19 mouse cellular contexts compared by ENCODE assay signal in genomic region chr12:91833939-91834333, GRCm38 (mm10).
"Had no signal": no experiment of that assay in that cellular context is flagged by ENCODE, and none has a peak within 500 bp of the region (broad histone marks: within the 10 kb centered on the region; RNA-seq: fewer than 3 reads in every experiment).

No protein-coding gene starts in this region.

- H3K4me3 ChIP-seq: limb, embryonic 10.5 days; limb, embryonic 13.5 days; liver, embryonic 12.5 days; liver, embryonic 15.5 days; lung, embryonic 15.5 days; midbrain, embryonic 12.5 days; midbrain, embryonic 15.5 days; myocyte; neural tube, embryonic 13.5 days; stomach, embryonic 15.5 days had no signal

- ATAC-seq: liver, embryonic 12.5 days; midbrain, embryonic 15.5 days had no signal

- H3K4me1 ChIP-seq: limb, embryonic 13.5 days; liver, embryonic 12.5 days; lung, embryonic 15.5 days; midbrain, embryonic 12.5 days; midbrain, embryonic 15.5 days; neural tube, embryonic 13.5 days; stomach, embryonic 15.5 days had no signal

- H3K27ac ChIP-seq: limb, embryonic 10.5 days; limb, embryonic 13.5 days; liver, embryonic 12.5 days; liver, embryonic 15.5 days; lung, embryonic 15.5 days; midbrain, embryonic 12.5 days; midbrain, embryonic 15.5 days; neural tube, embryonic 13.5 days; stomach, embryonic 15.5 days had no signal

- DNase-seq: kidney, adult 18-20 months; kidney, postnatal 4 days; layer of hippocampus, adult 9-11 months; liver; lung, adult 18-20 months; lung, postnatal 10 days; lung, postnatal 4 days; retina, postnatal 1 day; thymus, postnatal 25 days had no signal

- H3K4me2 ChIP-seq: limb, embryonic 13.5 days; liver, embryonic 12.5 days; liver, embryonic 15.5 days; lung, embryonic 15.5 days; midbrain, embryonic 12.5 days; midbrain, embryonic 15.5 days; neural tube, embryonic 13.5 days; stomach, embryonic 15.5 days had no signal

- H3K9me3 ChIP-seq: limb, embryonic 10.5 days; limb, embryonic 13.5 days; liver, embryonic 12.5 days; liver, embryonic 15.5 days; lung, embryonic 15.5 days; midbrain, embryonic 12.5 days; midbrain, embryonic 15.5 days; neural tube, embryonic 13.5 days; stomach, embryonic 15.5 days had no signal

- H3K27me3 ChIP-seq: limb, embryonic 13.5 days; liver, embryonic 12.5 days; liver, embryonic 15.5 days; lung, embryonic 15.5 days; midbrain, embryonic 12.5 days; midbrain, embryonic 15.5 days; neural tube, embryonic 13.5 days; stomach, embryonic 15.5 days had no signal

- H3K9ac ChIP-seq: limb, embryonic 13.5 days; liver, embryonic 12.5 days; liver, embryonic 15.5 days; lung, embryonic 15.5 days; midbrain, embryonic 12.5 days; midbrain, embryonic 15.5 days; neural tube, embryonic 13.5 days; stomach, embryonic 15.5 days had no signal
